In genomic region chr7:140201090-140201489, GRCm38 (mm10) we compare ENCODE assay signal across 30 mouse cellular contexts. TPM values are rescaled to one million over a fixed set of nuclear protein-coding genes. Genes with fewer than 3 reads are reported as not detected.
"Had no signal": no experiment of that assay in that cellular context is flagged by ENCODE, and none has a peak within 500 bp of the region (broad histone marks: within the 10 kb centered on the region; RNA-seq: fewer than 3 reads in every experiment).

No protein-coding gene starts in this region.

- H3K27me3 ChIP-seq: limb, embryonic 15.5 days; midbrain, embryonic 12.5 days; midbrain, embryonic 15.5 days; neural tube, embryonic 12.5 days; neural tube, embryonic 15.5 days had no signal

- H3K9me3 ChIP-seq: limb, embryonic 12.5 days; limb, embryonic 15.5 days; megakaryocyte, embryonic 14.5 days; midbrain, embryonic 12.5 days; midbrain, embryonic 15.5 days; neural tube, embryonic 12.5 days; neural tube, embryonic 15.5 days had no signal

- H3K9ac ChIP-seq: limb, embryonic 12.5 days; limb, embryonic 15.5 days; lung, embryonic 14.5 days; midbrain, embryonic 12.5 days; midbrain, embryonic 15.5 days; neural tube, embryonic 12.5 days; neural tube, embryonic 15.5 days had no signal

- H3K4me3 ChIP-seq: layer of hippocampus, adult 2 months; limb, embryonic 12.5 days; limb, embryonic 15.5 days; megakaryocyte, embryonic 14.5 days; midbrain, embryonic 12.5 days; midbrain, embryonic 15.5 days; neural tube, embryonic 12.5 days; neural tube, embryonic 15.5 days had no signal

- H3K27ac ChIP-seq: kidney, postnatal 0 days; layer of hippocampus, adult 2 months; limb, embryonic 12.5 days; limb, embryonic 15.5 days; macrophage; midbrain, embryonic 12.5 days; midbrain, embryonic 15.5 days; neural tube, embryonic 12.5 days; neural tube, embryonic 15.5 days had no signal

- ATAC-seq: intestine, postnatal 0 days; lung, postnatal 0 days; midbrain, embryonic 15.5 days had no signal

- H3K4me1 ChIP-seq: limb, embryonic 12.5 days; limb, embryonic 15.5 days; midbrain, embryonic 12.5 days; midbrain, embryonic 15.5 days; neural tube, embryonic 12.5 days; neural tube, embryonic 15.5 days had no signal

- H3K4me2 ChIP-seq: limb, embryonic 12.5 days; limb, embryonic 15.5 days; lung, embryonic 14.5 days; midbrain, embryonic 12.5 days; midbrain, embryonic 15.5 days; neural tube, embryonic 12.5 days; neural tube, embryonic 15.5 days had no signal

- H3K36me3 ChIP-seq: limb, embryonic 12.5 days; limb, embryonic 15.5 days; midbrain, embryonic 12.5 days; midbrain, embryonic 15.5 days; neural tube, embryonic 12.5 days; neural tube, embryonic 15.5 days had no signal

- DNase-seq: kidney, adult 2 months; kidney, postnatal 25 days; layer of hippocampus, adult 9-11 months; lung, embryonic 14.5 days; right cerebral cortex, adult 18-20 months; right cerebral cortex, postnatal 25 days; spleen, adult 18-20 months; thymus, adult 18-20 months; thymus, postnatal 36 days had no signal

RNA-seq across cellular contexts. Expression of gene Olfr524, which starts 4.7 kb away (rescaled TPM):
- total RNA-seq: layer of hippocampus, adult 2 months; layer of hippocampus, postnatal 25 days; left cerebral cortex, adult 18-20 months; left cerebral cortex, postnatal 36 days had no signal
- polyA plus RNA-seq: intestine, embryonic 14.5 days; intestine, postnatal 0 days; kidney, adult 2 months; kidney, embryonic 14.5 days; kidney, postnatal 0 days; limb, embryonic 12.5 days; limb, embryonic 15.5 days; lung, embryonic 14.5 days; lung, postnatal 0 days; macrophage; midbrain, embryonic 12.5 days; midbrain, embryonic 15.5 days; neural tube, embryonic 12.5 days; neural tube, embryonic 15.5 days; stomach, embryonic 16.5 days; testis, adult 2 months; urinary bladder, adult 2 months had no signal

RNA-seq across cellular contexts. Expression of gene Cd163l1, which starts 17.0 kb away (rescaled TPM):
- total RNA-seq: left cerebral cortex, adult 18-20 months; left cerebral cortex, postnatal 36 days had no signal
- polyA plus RNA-seq: intestine, embryonic 14.5 days; kidney, embryonic 14.5 days; limb, embryonic 12.5 days; limb, embryonic 15.5 days; lung, embryonic 14.5 days; macrophage; midbrain, embryonic 12.5 days; midbrain, embryonic 15.5 days; neural tube, embryonic 12.5 days; neural tube, embryonic 15.5 days had no signal

RNA-seq across cellular contexts. Expression of gene Olfr523, which starts 28.1 kb away (rescaled TPM):
- total RNA-seq: left cerebral cortex, adult 18-20 months; left cerebral cortex, postnatal 36 days had no signal
- polyA plus RNA-seq: intestine, embryonic 14.5 days; intestine, postnatal 0 days; kidney, embryonic 14.5 days; kidney, postnatal 0 days; large intestine, adult 2 months; limb, embryonic 12.5 days; limb, embryonic 15.5 days; lung, embryonic 14.5 days; lung, postnatal 0 days; macrophage; midbrain, embryonic 12.5 days; midbrain, embryonic 15.5 days; neural tube, embryonic 12.5 days; neural tube, embryonic 15.5 days; stomach, embryonic 16.5 days; testis, adult 2 months; urinary bladder, adult 2 months had no signal

RNA-seq across cellular contexts. Expression of gene Olfr522, which starts 36.5 kb away (rescaled TPM):
- total RNA-seq: layer of hippocampus, adult 2 months; layer of hippocampus, postnatal 25 days; left cerebral cortex, adult 18-20 months; left cerebral cortex, postnatal 36 days had no signal
- polyA plus RNA-seq: intestine, embryonic 14.5 days; intestine, postnatal 0 days; kidney, adult 2 months; kidney, embryonic 14.5 days; kidney, postnatal 0 days; large intestine, adult 2 months; limb, embryonic 12.5 days; limb, embryonic 15.5 days; lung, embryonic 14.5 days; lung, postnatal 0 days; macrophage; midbrain, embryonic 12.5 days; midbrain, embryonic 15.5 days; neural tube, embryonic 12.5 days; neural tube, embryonic 15.5 days; stomach, embryonic 16.5 days; testis, adult 2 months; urinary bladder, adult 2 months had no signal

RNA-seq across cellular contexts. Expression of gene 5830411N06Rik, which starts 46.0 kb away (rescaled TPM):
- total RNA-seq: left cerebral cortex, postnatal 36 days had no signal
- polyA plus RNA-seq: intestine, embryonic 14.5 days; intestine, postnatal 0 days; kidney, embryonic 14.5 days; kidney, postnatal 0 days; limb, embryonic 12.5 days; limb, embryonic 15.5 days; lung, embryonic 14.5 days; lung, postnatal 0 days; macrophage; midbrain, embryonic 12.5 days; midbrain, embryonic 15.5 days; neural tube, embryonic 12.5 days; stomach, embryonic 16.5 days had no signal
